Mouse (Mus musculus): Measurements from ENCODE around the gene B4galnt1. TPM values are rescaled to one million over a fixed set of nuclear protein-coding genes. Genes with fewer than 3 reads are reported as not detected.

The B4galnt1 gene
- polyA plus RNA-seq, 1 experiment from 2014 or later, result 9.3 TPM

GRCm38 (mm10) chr10:127197505-127198110 lies 32.6 kb downstream of the B4galnt1 start:
- Histone ChIP-seq H3K4me3 (replicated peaks) (no peak overlapping the region), H3K4me2 (no peak overlapping the region), H3K27ac (peak overlapping the region; percentile 63), H3K4me1 (replicated peaks) (peaks cover 82% of the 10 kb centered on the region), H3K27me3 (no peaks in the 10 kb centered on the region), H3K36me3 (peaks cover 61% of the 10 kb centered on the region), H3K9me3 (replicated peaks) (no peaks in the 10 kb centered on the region), H3K9ac (no peak overlapping the region; the same call in 1 of the 2 replicates)
- 75% methylated on average over 11 of the region's 11 CpGs for WGBS (ENCODE audit: insufficient replicate concordance)
- no peak for DNase-seq
- ATAC-seq (ENCODE audit: low read depth), result no peak

DNA sequence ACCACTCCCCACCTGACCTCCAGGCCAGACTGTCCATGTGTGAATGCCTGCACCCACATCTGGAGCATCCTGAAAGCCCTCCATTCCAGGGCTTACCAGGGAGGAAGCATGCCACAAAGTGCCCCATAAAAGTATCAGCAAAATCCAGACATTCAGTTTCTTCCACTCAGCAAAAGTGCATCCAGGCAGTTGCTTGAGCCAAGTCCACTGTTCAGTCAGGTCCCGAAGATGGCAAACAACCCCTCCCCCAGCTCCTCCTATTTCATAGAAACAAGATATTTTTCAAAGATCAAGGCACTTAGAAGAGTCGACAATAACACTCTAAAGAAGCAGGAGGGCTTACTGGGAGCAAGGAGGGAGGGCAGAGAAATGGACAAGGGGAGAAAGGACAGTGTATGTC lies 33.5 kb downstream of the B4galnt1 start:
- no peak overlapping the region for H3K4me2 ChIP-seq
- peak overlapping the region; percentile 100 for H3K27ac ChIP-seq
- H3K9me3 ChIP-seq (replicated peaks), result no peaks in the 10 kb centered on the region
- no peak overlapping the region for H3K9ac ChIP-seq
- H3K4me1 ChIP-seq (replicated peaks), result peaks cover 82% of the 10 kb centered on the region
- no peak for ATAC-seq (ENCODE audit: low read depth)
- 69% methylated on average over 2 of the region's 2 CpGs for WGBS (ENCODE audit: insufficient replicate concordance)
- no peaks in the 10 kb centered on the region for H3K27me3 ChIP-seq
- peaks cover 63% of the 10 kb centered on the region for H3K36me3 ChIP-seq
- DNase-seq, result no peak
- H3K4me3 ChIP-seq (replicated peaks), result no peak overlapping the region

DNA sequence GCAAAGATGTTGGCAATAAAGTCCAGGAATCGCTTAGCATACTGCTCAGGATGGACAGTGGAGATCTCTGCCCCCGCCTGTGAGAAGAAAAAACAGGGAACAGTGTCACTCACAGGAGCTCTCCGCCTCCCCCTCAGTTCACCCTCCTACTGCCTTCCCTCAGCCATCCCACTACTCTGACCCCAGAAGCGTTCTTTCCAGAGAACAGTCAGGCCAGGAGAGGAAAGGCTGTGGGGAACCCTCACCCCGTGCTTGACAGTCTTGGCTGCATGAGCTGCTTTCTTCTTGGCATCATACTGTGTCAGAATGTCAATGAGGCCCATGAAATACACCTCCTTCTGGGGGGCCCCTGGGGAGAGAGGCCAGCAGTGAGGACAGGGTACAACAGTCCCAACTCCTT lies 34.0 kb downstream of the B4galnt1 start:
- no peaks in the 10 kb centered on the region for H3K9me3 ChIP-seq (replicated peaks)
- H3K27me3 ChIP-seq, result no peaks in the 10 kb centered on the region
- no peak for ATAC-seq (ENCODE audit: low read depth)
- DNase-seq, result no peak
- peaks cover 69% of the 10 kb centered on the region for H3K36me3 ChIP-seq
- no peak overlapping the region for H3K4me2 ChIP-seq
- peak overlapping the region; percentile 100 for H3K27ac ChIP-seq
- H3K4me1 ChIP-seq (replicated peaks), result peaks cover 83% of the 10 kb centered on the region
- WGBS (ENCODE audit: insufficient replicate concordance), result 83% methylated on average over 5 of the region's 5 CpGs
- no peak overlapping the region for H3K9ac ChIP-seq
- no peak overlapping the region for H3K4me3 ChIP-seq (replicated peaks)

DNA sequence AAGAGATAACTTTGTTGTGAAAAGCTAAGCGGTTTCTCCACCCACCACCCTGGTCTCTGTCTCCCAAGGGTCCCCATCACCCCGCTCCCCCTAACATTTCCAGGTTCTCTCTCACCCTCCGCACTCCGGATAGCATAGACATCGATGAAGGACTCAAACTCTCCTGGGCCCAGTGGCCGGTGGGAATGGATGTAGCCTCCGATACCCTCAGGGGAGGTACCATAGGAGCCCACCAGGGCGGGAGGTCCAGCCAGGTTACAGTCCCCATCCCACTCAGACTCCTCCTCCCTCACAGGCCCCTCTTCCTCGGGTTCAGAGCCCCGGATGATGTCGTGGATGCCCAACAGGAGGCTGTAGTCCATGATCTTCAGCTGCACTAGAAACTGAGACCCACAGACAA lies 34.4 kb downstream of the B4galnt1 start:
- H3K27me3 ChIP-seq, result no peaks in the 10 kb centered on the region
- H3K4me3 ChIP-seq (replicated peaks), result no peak overlapping the region
- no peak overlapping the region for H3K9ac ChIP-seq
- no peak for DNase-seq
- WGBS (ENCODE audit: insufficient replicate concordance), result 85% methylated on average over 11 of the region's 11 CpGs
- peak overlapping the region; percentile 100 for H3K27ac ChIP-seq
- peaks cover 83% of the 10 kb centered on the region for H3K4me1 ChIP-seq (replicated peaks)
- H3K9me3 ChIP-seq (replicated peaks), result no peaks in the 10 kb centered on the region
- H3K4me2 ChIP-seq, result no peak overlapping the region
- no peak for ATAC-seq (ENCODE audit: low read depth)
- H3K36me3 ChIP-seq, result peaks cover 73% of the 10 kb centered on the region

- Histone ChIP-seq H3K27me3 (no peaks in the 10 kb centered on the region), H3K4me2 (no peak overlapping the region), H3K4me3 (replicated peaks) (no peak overlapping the region), H3K27ac (peak overlapping the region; percentile 100), H3K4me1 (replicated peaks) (peaks cover 83% of the 10 kb centered on the region), H3K9me3 (replicated peaks) (no peaks in the 10 kb centered on the region), H3K9ac (no peak overlapping the region), H3K36me3 (peaks cover 81% of the 10 kb centered on the region)
- no peak for DNase-seq
- ATAC-seq (ENCODE audit: low read depth), result no peak
- WGBS (ENCODE audit: insufficient replicate concordance), result 85% methylated on average over 8 of the region's 8 CpGs
Measured at GRCm38 (mm10) chr10:127200279-127200678, 35.3 kb downstream of the B4galnt1 start.

GRCm38 (mm10) chr10:127203106-127203505 lies 38.1 kb downstream of the B4galnt1 start:
- Histone ChIP-seq H3K27ac (peak overlapping the region; percentile 100), H3K9ac (peak overlapping the region; percentile 81), H3K36me3 (peaks cover 94% of the 10 kb centered on the region), H3K4me1 (replicated peaks) (peaks cover 87% of the 10 kb centered on the region), H3K4me3 (replicated peaks) (peak overlapping the region; percentile 20), H3K4me2 (peak overlapping the region; percentile 78), H3K27me3 (no peaks in the 10 kb centered on the region), H3K9me3 (replicated peaks) (no peaks in the 10 kb centered on the region)
- ATAC-seq (ENCODE audit: low read depth) (peak; percentile 80), DNase-seq (peak; percentile 59)
- 33% methylated on average over 3 of the region's 3 CpGs for WGBS (ENCODE audit: insufficient replicate concordance)

DNA sequence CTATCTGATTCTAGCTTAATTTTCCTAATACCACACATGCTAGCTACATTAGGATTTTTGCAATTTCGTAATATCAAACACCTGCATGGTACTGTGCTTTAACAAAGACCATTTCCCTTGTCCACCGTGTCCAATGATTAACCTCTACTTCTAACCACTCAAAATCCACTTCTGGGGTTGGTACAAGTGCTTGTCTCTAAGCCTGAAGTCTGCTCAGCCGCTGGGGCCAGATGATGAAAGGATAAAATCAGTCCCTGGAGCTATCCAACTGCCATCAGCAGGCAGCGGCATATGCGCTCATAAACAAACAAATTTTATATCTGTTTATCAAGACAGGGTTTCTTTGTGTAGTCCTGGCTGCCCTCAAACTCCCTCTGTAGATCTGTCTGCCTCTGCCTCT lies 39.6 kb downstream of the B4galnt1 start:
- peak overlapping the region; percentile 100 for H3K27ac ChIP-seq
- H3K4me3 ChIP-seq (replicated peaks), result peak overlapping the region; percentile 53
- H3K4me2 ChIP-seq, result peak overlapping the region; percentile 78
- ATAC-seq (ENCODE audit: low read depth), result peak; percentile 2; the same call in 1 of the 2 replicates
- H3K27me3 ChIP-seq, result no peaks in the 10 kb centered on the region
- H3K9me3 ChIP-seq (replicated peaks), result no peaks in the 10 kb centered on the region
- peaks cover 92% of the 10 kb centered on the region for H3K36me3 ChIP-seq
- H3K4me1 ChIP-seq (replicated peaks), result peaks cover 94% of the 10 kb centered on the region
- WGBS (ENCODE audit: insufficient replicate concordance), result 29% methylated on average over 5 of the region's 5 CpGs
- peak overlapping the region; percentile 81 for H3K9ac ChIP-seq
- no peak for DNase-seq

DNA sequence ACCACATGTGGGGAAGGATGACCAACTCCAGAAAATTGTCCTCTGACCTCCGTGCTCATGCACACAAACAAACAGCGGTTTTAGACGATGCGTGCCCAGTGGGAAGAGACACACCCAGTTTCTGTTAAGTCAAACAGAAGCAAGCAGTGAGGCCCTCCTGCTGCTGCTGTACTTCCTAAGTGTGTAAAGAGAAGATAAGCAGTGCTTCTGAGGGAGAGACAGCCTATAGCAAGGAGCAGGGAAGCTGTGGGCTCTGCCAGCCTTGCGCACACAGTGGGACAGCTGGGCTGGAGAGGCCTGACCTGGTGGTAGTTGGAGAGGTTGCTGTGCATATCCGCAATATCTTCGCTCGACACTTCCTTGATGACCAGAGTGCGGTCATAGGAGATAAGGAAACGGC lies 40.3 kb downstream of the B4galnt1 start:
- H3K36me3 ChIP-seq, result peaks cover 84% of the 10 kb centered on the region
- H3K9me3 ChIP-seq (replicated peaks), result no peaks in the 10 kb centered on the region
- no peaks in the 10 kb centered on the region for H3K27me3 ChIP-seq
- peak overlapping the region; percentile 53 for H3K4me3 ChIP-seq (replicated peaks)
- 15% methylated on average over 10 of the region's 10 CpGs for WGBS (ENCODE audit: insufficient replicate concordance)
- peak overlapping the region; percentile 78 for H3K4me2 ChIP-seq
- peaks cover 94% of the 10 kb centered on the region for H3K4me1 ChIP-seq (replicated peaks)
- H3K9ac ChIP-seq, result peak overlapping the region; percentile 81
- ATAC-seq (ENCODE audit: low read depth) (peak; percentile 94), DNase-seq (peak; percentile 80)
- H3K27ac ChIP-seq, result peak overlapping the region; percentile 100

DNA sequence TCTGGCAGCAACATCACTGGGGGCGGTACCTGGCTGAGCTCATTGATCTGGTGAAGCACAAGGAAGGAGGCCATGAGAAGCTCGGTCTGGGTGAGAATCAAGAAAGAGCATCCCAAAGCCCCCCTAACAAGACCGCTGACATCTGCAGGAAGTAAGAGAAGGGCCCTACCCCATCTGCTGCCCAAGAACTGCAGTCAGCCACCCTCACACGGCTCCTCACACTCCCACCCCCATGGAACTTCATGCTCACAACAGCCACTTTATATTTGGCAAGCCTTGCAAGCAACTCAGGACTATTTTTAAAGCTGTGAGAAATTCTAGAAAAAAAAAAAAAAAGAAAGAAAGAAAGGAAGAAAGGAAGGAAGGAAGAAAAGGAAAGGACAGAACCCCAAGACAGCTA lies 43.9 kb downstream of the B4galnt1 start:
- Histone ChIP-seq H3K4me1 (replicated peaks) (peaks cover 77% of the 10 kb centered on the region), H3K4me2 (peak overlapping the region; percentile 95), H3K27ac (peak overlapping the region; percentile 100), H3K27me3 (no peaks in the 10 kb centered on the region), H3K9me3 (replicated peaks) (no peaks in the 10 kb centered on the region), H3K4me3 (replicated peaks) (peak overlapping the region; percentile 89), H3K9ac (peak overlapping the region; percentile 93), H3K36me3 (peaks cover 51% of the 10 kb centered on the region)
- no peak for DNase-seq
- WGBS (ENCODE audit: insufficient replicate concordance), result 74% methylated on average over 4 of the region's 4 CpGs
- no peak for ATAC-seq (ENCODE audit: low read depth)

DNA sequence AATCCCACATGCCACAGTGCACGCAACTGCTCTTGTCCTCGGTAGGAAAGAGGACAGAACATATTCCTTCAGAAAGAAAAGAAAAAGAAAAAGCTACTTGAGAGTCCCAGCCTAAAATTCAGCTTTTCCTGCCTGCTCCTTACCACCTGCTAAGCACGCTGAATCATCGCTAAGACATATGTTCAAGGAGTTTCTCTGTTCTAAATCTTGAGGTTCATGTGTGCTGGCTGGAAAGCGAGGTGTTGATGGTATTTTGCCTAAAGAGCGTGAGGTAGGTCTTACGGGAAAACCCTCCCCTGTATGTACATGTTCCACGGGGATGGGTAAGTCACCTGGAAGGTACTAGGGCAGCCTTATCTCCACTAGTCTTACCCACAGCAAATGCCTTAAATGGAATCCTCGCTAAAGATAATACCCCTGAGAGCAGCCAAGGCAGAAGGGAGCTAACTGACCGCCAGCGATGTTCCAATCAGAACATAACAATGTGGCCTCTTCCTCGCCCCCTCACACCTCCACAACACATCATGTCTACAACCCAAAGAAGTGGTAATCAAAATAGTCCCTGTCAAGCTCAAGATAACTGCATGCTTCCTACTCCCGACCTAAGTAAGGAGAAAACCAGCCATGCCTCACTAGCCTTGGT lies 45.0 kb downstream of the B4galnt1 start:
- 42% methylated on average over 13 of the region's 13 CpGs for WGBS (ENCODE audit: insufficient replicate concordance)
- H3K4me1 ChIP-seq (replicated peaks), result peaks cover 77% of the 10 kb centered on the region

DNA sequence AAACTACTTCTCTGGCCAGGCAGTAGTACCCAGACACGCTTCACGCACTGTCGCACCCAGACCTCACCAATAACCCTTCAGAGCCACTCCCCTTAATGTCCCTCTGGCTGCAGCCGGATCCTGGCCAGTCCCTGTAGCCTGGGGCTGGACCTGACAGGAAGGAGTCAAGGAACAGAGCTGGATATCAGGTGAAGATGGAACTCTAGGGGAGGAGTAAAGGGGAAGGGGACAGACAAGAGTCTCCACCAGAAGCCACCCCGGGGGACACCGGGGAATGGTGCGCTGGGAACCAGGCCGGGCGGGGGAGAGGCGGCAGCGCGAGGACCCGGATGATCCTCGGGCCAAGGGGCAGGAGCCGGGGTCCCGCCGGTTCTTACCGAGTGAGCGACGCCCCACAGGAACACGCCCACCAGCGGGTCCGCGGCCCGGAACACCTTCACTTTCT lies 46.0 kb downstream of the B4galnt1 start:
- Histone ChIP-seq H3K4me3 (replicated peaks) (peak overlapping the region; percentile 89), H3K4me1 (replicated peaks) (peaks cover 72% of the 10 kb centered on the region), H3K9me3 (replicated peaks) (no peaks in the 10 kb centered on the region), H3K4me2 (peak overlapping the region; percentile 95), H3K36me3 (peaks cover 33% of the 10 kb centered on the region), H3K27me3 (no peaks in the 10 kb centered on the region), H3K9ac (peak overlapping the region; percentile 93), H3K27ac (peak overlapping the region; percentile 100)
- ATAC-seq (ENCODE audit: low read depth), result peak; percentile 66
- no peak for DNase-seq
- WGBS (ENCODE audit: insufficient replicate concordance), result under 1% methylated on average over 25 of the region's 25 CpGs

More for the DNA sequence above, 45.0 kb downstream of the B4galnt1 start:
- H3K4me2 ChIP-seq, result peak overlapping the region; percentile 95
- DNase-seq, result no peak
- peak overlapping the region; percentile 89 for H3K4me3 ChIP-seq (replicated peaks)
- peak overlapping the region; percentile 100 for H3K27ac ChIP-seq
- H3K27me3 ChIP-seq, result no peaks in the 10 kb centered on the region
- ATAC-seq (ENCODE audit: low read depth), result no peak
- no peaks in the 10 kb centered on the region for H3K9me3 ChIP-seq (replicated peaks)
- H3K9ac ChIP-seq, result peak overlapping the region; percentile 93
- H3K36me3 ChIP-seq, result peaks cover 40% of the 10 kb centered on the region
